Mouse (Mus musculus): ENCODE measurements around the gene Jchain. TPM values are rescaled to one million over a fixed set of nuclear protein-coding genes. Genes with fewer than 3 reads are reported as not detected.
"Not testable (repeated sequence)": the region's sequence is repeated elsewhere in the genome, so short reads cannot be mapped to it uniquely, and the experiment has no call there.

The Jchain gene
- total RNA-seq (2014; fragmentation: Nextera tagmentation) = 1.8 TPM in 1 of 2 replicates, not detected in the other
- 0.43 and 1.5 TPM in 2 replicates for total RNA-seq (2017)

GRCm38 (mm10) chr5:88527657-88528056, at the start of gene Jchain:
TSS of gene Jchain (minus strand) at chr5:88527891.
- ATAC-seq (replicated peaks; ENCODE audit: poor library complexity, severe bottlenecking) = no peak

GRCm38 (mm10) chr5:88575506-88576338, 48.0 kb upstream of the Jchain start:
- ATAC-seq (replicated peaks; ENCODE audit: poor library complexity, severe bottlenecking) = no peak

- ATAC-seq (replicated peaks; ENCODE audit: poor library complexity, severe bottlenecking) = no peak
These were observed 47.1 kb upstream of the Jchain start for GRCm38 (mm10) chr5:88574829-88575228.

- no peak for ATAC-seq (replicated peaks; ENCODE audit: poor library complexity, severe bottlenecking)
These were observed 41.9 kb upstream of the Jchain start for GRCm38 (mm10) chr5:88569541-88569940.

- ATAC-seq (replicated peaks; ENCODE audit: poor library complexity, severe bottlenecking) = no peak
These were observed 38.5 kb upstream of the Jchain start for GRCm38 (mm10) chr5:88566034-88566841.

GRCm38 (mm10) chr5:88565148-88566033, 37.7 kb upstream of the Jchain start:
- ATAC-seq (replicated peaks; ENCODE audit: poor library complexity, severe bottlenecking) = peak; percentile 61

GRCm38 (mm10) chr5:88564501-88565147, 36.9 kb upstream of the Jchain start, which contains the start of gene Rufy3:
TSS of gene Rufy3 (plus strand) at chr5:88565040.
- ATAC-seq (replicated peaks; ENCODE audit: poor library complexity, severe bottlenecking) = peak; percentile 87

GRCm38 (mm10) chr5:88562863-88563780, 35.4 kb upstream of the Jchain start:
- no peak for ATAC-seq (replicated peaks; ENCODE audit: poor library complexity, severe bottlenecking)

- no peak for ATAC-seq (replicated peaks; ENCODE audit: poor library complexity, severe bottlenecking)
These were observed 33.6 kb upstream of the Jchain start for GRCm38 (mm10) chr5:88561080-88561814.

GRCm38 (mm10) chr5:88558991-88559390, 31.3 kb upstream of the Jchain start:
- no peak for ATAC-seq (replicated peaks; ENCODE audit: poor library complexity, severe bottlenecking)

- ATAC-seq (replicated peaks; ENCODE audit: poor library complexity, severe bottlenecking) = peak; percentile 94
These were observed 26.6 kb upstream of the Jchain start, which contains the start of gene Utp3 for GRCm38 (mm10) chr5:88554086-88554886. TSS of gene Utp3 (plus strand) at chr5:88554462.

GRCm38 (mm10) chr5:88553271-88554085, 25.8 kb upstream of the Jchain start:
- ATAC-seq (replicated peaks; ENCODE audit: poor library complexity, severe bottlenecking) = peak; percentile 19

GRCm38 (mm10) chr5:88545536-88545935, 17.8 kb upstream of the Jchain start:
- no peak for ATAC-seq (replicated peaks; ENCODE audit: poor library complexity, severe bottlenecking)

- not testable (repeated sequence) for ATAC-seq (replicated peaks; ENCODE audit: poor library complexity, severe bottlenecking)
These were observed 16.7 kb upstream of the Jchain start for GRCm38 (mm10) chr5:88544411-88544810.

GRCm38 (mm10) chr5:88542651-88543282, 15.1 kb upstream of the Jchain start:
- ATAC-seq (replicated peaks; ENCODE audit: poor library complexity, severe bottlenecking) = peak; percentile 52

- ATAC-seq (replicated peaks; ENCODE audit: poor library complexity, severe bottlenecking) = no peak
These were observed 13.2 kb upstream of the Jchain start for GRCm38 (mm10) chr5:88540845-88541244.
